Mouse (Mus musculus) right cerebral cortex, adult 18-20 months (tissue): ENCODE data around the gene Lipt1.

Source experiments
- DNase-seq: peaks from one replicate; pipeline ENCODE4 v3.0.0; 2022; ENCODE audit warnings: mixed read lengths

Gene Lipt1

GRCm38 (mm10) chr1:37871704-37872103 lies at the start of gene Lipt1:
Gene Lipt1 (plus strand): TSS chr1:37871738.
- DNase-seq = no peak

- no peak for DNase-seq
Measured at GRCm38 (mm10) chr1:37831681-37832080, 39.9 kb upstream of the Lipt1 start.

GRCm38 (mm10) chr1:37846878-37847277 lies 24.7 kb upstream of the Lipt1 start:
- DNase-seq = no peak

GRCm38 (mm10) chr1:37850696-37851095 lies 20.8 kb upstream of the Lipt1 start:
- no peak for DNase-seq

GRCm38 (mm10) chr1:37864511-37865400 lies 6.8 kb upstream of the Lipt1 start:
- DNase-seq = peak; percentile 100

GRCm38 (mm10) chr1:37865401-37866215 lies 5.9 kb upstream of the Lipt1 start:
- DNase-seq = no peak

- no peak for DNase-seq
Measured at GRCm38 (mm10) chr1:37866286-37866685, 5.3 kb upstream of the Lipt1 start, which contains the start of gene Tsga10. Gene Tsga10 (minus strand): TSS chr1:37866429.

- DNase-seq = no peak
Measured at GRCm38 (mm10) chr1:37867056-37867455, 4.5 kb upstream of the Lipt1 start.

- no peak for DNase-seq
Measured at GRCm38 (mm10) chr1:37867684-37868322, 3.7 kb upstream of the Lipt1 start.

- DNase-seq = no peak
Measured at GRCm38 (mm10) chr1:37868640-37869039, 2.9 kb upstream of the Lipt1 start.

GRCm38 (mm10) chr1:37869362-37869761 lies 2.2 kb upstream of the Lipt1 start:
- DNase-seq = no peak

GRCm38 (mm10) chr1:37872131-37873067 lies 861 bp downstream of the Lipt1 start:
- DNase-seq = peak; percentile 89

GRCm38 (mm10) chr1:37873157-37873556 lies 1.6 kb downstream of the Lipt1 start:
- DNase-seq = no peak

GRCm38 (mm10) chr1:37877736-37878460 lies 6.4 kb downstream of the Lipt1 start:
- no peak for DNase-seq

GRCm38 (mm10) chr1:37883411-37883810 lies 11.9 kb downstream of the Lipt1 start:
- no peak for DNase-seq

GRCm38 (mm10) chr1:37884451-37884850 lies 12.9 kb downstream of the Lipt1 start:
- DNase-seq = no peak

- DNase-seq = no peak
Measured at GRCm38 (mm10) chr1:37889206-37889605, 17.7 kb downstream of the Lipt1 start.

- DNase-seq = peak; percentile 91
Measured at GRCm38 (mm10) chr1:37890025-37890652, 18.6 kb downstream of the Lipt1 start, which contains the start of the genes Mitd1 and Mrpl30. Gene Mitd1 (minus strand): TSS chr1:37890411. Gene Mrpl30 (plus strand): TSS chr1:37890477.

GRCm38 (mm10) chr1:37891400-37891799 lies 19.9 kb downstream of the Lipt1 start:
- DNase-seq = no peak

- no peak for DNase-seq
Measured at GRCm38 (mm10) chr1:37894606-37895005, 23.1 kb downstream of the Lipt1 start.

GRCm38 (mm10) chr1:37899816-37900215 lies 28.3 kb downstream of the Lipt1 start:
- DNase-seq = no peak
